Mouse (Mus musculus) G1E (cell line): Measurements from ENCODE around the gene Brf1.

ENCODE experiments used
- CTCF ChIP-seq: IDR thresholded peaks from 2 replicates; pipeline ENCODE4 v1.5.1; 2012; ENCODE audit warnings: low read depth, low read length, inconsistent platforms, mixed read lengths
- GATA1 ChIP-seq: IDR thresholded peaks from 2 replicates; pipeline ENCODE4 v1.6.1; 2012; ENCODE audit warnings: borderline replicate concordance, low read length, inconsistent platforms, mixed read lengths
- POLR2AphosphoS5 ChIP-seq: IDR thresholded peaks from 2 replicates; pipeline ENCODE4 v1.6.1; 2012; ENCODE audit warnings: low read depth, low read length, inconsistent platforms; ENCODE audit not compliant: insufficient replicate concordance

GRCm38 (mm10) chr12:113004011-113004410 lies 3.5 kb upstream of the Brf1 start:
- TF ChIP-seq POLR2AphosphoS5 (no peak), CTCF (no peak), GATA1 (no peak)
